Mouse (Mus musculus) c-Kit-positive CD71-positive TER-119-positive erythroid progenitor cells, embryonic 14.5 days (primary cell): ENCODE measurements around the gene Ltbp1.

Experiments used
- DNase-seq: peaks from one replicate; pipeline ENCODE4 v3.0.0-alpha.2; 2013; ENCODE audit warnings: low spot score

Ltbp1 gene

DNA sequence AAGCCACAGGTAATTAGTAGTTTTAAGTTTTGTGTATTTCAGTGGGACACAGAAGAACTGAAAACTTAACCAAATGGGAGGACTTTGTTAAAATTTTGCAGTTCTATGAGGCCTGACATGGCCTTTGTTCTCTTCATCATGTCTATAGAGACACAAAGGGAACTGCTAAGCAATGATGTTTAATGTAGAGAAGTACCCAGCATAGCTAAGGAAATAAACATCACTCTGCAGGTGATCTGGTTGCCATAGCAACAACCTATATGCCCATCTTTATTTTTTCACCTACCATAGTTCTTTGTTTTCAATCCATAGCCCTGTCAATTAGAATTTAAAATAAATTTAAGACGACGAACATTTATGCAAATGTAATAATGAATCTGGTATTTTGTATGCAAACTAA lies 233.3 kb downstream of the Ltbp1 start:
- DNase-seq = no peak

DNA sequence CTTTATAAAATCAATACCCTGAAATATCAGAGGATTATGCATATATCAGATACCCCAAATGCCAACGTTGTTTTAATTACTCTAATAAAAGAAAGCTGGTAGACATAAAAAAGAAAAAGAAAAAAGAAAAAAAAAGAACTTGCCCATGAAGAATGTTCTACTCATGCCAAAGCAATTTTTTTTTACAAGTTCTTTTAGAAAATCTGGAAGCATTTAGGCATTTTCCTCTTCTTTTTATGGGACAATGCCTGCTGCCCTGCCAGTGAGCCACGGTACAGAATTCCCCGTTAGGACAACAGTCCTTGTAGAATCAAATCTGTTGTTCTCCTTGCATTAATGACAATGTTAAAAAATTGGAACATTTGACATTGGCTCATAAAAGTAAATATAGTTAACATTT lies 234.2 kb downstream of the Ltbp1 start:
- no peak for DNase-seq

DNA sequence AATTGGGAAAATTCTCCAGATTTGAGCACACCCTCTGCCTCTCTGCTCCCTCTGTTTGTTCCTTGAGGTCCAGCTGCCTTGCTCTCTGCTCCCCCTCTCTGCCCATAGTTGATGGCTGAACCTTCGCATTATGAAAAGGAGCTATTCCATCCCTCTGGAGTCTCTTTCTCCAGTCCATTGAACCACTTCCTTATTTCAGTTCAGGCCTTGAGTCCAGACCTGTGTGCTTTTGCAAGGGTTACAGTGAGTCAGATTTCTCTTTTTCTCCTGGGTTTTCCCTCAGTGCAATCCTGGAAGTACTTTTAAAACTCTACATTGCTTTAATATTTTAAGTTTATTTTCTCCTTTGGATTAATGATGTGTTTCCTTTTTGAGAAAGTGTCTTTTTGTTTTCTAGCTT lies 236.7 kb downstream of the Ltbp1 start:
- no peak for DNase-seq

DNA sequence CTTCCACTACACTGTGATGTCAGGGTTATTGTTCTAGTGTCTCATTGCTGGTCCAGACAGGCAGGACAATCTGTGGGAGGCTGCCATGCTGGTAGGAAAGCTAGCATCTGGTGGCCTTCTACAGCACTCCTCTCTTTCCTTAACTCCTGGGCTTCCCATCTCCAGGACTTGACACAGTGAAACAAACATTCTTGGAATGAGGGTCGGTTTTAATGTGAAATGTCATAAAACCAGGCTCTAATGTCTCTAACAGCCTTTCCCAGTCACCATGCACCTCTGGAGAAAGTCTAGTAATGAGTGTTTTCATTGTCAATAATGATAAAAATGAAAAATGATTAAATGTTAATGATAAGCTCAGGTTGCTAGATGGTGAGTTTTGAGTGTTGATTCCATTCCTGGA lies 237.9 kb downstream of the Ltbp1 start:
- DNase-seq = no peak

DNA sequence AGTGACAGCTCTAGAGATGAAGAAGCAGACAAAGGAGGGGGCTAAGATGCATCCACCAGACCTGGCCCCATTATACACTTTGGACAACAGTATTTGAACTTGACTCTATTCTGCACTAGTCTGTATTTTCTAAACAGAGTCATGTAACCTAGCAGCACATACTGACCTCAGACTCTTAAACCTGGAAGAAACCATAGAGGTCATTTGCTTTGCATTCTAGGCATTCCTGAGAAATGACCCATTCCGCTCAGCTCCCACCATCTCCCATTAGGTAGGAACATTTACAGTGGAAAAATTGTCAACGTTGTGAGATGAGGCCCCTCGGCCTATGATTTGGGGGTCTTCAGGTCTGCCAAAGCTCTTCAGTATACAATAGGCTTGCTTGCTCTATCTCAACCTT lies 238.8 kb downstream of the Ltbp1 start:
- DNase-seq = no peak

DNA sequence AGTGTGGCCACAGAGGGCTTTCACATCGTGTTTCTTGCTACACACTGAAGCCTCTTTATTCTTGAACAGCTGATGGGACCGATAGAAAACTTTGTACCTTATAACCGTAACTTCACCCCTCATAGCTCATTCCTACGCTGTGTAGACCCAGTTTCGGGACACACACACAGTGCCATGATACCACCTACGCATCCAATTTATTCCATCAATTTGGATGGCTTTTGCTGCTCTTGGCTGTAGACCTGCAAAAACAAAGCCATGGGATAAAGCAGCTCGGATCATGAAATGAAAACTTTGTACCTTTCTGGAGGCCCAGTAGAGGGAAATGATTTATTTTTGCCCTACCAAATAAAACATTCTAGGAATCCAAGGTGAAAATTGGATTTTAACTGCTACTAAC lies 239.7 kb downstream of the Ltbp1 start:
- DNase-seq = no peak

DNA sequence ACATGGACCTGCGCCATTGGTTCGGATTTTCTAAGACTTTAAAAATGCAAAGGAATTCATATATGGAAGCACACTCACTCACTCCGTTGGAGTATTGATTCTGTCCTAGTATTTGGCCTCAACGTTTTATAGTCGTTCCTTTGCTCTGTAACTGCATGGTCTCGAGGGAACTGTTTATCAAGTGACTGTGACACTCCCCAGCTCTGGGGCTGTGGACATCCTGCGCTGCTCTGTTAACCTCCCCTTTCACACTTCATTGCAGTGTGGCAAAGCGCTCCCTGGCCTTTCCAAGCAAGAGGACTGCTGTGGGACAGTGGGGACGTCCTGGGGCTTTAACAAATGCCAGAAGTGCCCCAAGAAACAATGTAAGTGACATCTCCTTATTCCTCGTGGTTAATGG lies 243.3 kb downstream of the Ltbp1 start:
- DNase-seq = no peak

DNA sequence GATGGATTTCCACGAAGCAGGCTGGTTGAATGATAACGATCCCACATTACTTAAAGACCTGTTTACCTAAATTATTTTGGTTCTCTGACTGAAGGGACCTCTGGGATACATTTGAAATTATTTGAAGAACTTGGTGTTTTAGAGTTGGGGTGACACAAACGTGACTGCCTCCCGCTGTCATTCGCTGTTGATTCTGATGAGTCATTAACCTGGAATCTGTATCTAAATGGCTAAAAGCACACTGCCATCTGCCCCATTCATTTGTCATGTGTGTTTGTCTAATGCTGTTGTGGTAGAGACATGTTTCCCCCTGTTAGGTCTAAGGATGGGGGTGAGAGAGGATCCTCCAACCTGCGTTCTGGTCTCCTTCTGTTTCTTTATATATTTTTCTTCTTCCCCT lies 245.2 kb downstream of the Ltbp1 start:
- no peak for DNase-seq

DNA sequence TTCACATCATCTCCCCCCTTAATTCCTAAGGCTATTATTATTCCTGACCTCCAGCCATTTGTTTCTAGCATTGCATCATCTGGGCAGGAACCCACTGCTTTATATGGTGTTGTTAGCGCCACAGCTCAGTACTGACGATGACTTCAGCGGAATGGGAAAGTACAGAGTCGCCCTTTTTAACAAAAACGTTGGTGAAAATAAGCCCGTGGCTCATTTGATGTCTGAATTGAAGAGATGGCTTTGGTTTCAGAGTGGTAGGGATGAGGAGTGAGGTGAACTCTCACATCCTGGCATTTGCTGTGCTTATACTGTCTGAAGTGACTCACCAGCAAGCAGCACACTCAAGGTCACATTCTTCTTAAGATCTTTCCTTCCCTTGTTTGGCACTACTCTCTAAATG lies 245.7 kb downstream of the Ltbp1 start:
- no peak for DNase-seq

DNA sequence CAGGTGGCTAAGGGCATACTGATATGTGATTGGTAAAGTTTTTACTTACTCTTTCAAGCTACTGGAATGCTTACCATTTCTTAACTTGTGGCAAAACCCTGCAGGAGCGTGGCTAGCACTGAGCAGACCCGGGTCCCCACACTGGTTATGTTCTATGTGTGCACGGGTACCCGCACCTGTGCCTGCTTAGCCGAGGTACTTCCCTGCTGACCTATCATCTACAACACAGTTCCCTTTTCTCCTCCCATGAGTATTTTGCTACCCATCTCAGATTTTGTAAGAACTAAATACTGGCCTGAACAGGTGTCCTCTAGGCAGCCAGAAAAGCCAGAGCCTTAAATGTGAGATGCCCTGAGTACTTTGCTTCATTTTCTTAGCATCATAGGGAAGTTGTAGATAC lies 247.2 kb downstream of the Ltbp1 start:
- no peak for DNase-seq

DNA sequence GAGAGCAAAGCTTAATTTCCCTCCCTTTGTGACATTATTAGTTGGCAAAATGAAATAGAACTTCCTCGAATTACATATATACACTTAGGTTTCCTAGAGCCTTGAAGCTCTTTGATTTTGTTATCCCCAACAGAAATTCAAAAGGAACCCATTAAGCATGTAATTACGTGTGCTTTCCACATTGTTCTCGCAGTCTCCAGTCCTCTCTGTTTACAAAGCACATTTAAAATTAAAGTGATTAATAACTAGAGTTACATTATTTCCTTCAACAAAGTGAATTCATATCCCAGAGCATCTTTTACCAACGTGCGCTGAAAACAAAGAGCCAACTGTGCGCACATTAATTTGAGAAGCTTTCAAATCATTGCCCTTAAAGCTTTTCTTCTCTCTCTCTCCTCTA lies 249.5 kb downstream of the Ltbp1 start:
- no peak for DNase-seq

DNA sequence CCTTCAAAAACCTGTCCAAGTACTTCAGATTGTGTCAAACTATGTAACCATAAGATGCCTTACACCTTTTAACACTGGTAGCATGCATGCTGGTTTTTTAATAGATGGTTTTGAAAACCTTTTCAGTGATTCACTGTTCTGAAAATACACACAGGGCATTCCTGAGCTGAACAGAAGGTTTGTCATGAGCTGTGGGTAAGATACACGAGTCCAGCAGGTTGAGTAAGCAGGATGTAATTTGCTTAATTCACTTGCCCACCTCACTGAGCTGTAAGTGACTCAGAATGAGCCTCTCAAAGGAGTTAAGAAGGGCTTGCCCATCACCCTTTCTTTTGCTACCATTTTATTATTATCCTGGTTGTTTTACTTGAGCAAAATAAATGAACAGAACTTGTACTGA lies 250.6 kb downstream of the Ltbp1 start:
- DNase-seq = no peak

DNA sequence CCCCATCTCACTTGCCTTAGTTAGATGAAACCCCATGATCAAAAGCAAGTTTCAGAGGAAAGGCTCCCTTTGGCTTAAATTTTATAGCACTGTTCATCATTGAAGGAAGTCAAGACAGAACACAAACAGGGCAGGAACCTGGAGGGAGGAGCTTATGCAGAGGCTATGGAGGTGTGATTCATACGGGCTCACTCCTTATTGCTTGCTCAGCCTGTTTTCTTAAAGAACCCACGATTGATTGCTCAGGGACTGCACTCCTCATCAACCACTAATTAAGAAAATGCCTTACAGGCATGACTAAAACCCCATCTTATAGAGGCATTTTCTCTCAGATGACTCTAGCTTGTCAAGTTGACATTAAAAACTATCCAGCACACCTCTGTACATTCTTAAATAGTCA lies 253.1 kb downstream of the Ltbp1 start:
- DNase-seq = no peak

DNA sequence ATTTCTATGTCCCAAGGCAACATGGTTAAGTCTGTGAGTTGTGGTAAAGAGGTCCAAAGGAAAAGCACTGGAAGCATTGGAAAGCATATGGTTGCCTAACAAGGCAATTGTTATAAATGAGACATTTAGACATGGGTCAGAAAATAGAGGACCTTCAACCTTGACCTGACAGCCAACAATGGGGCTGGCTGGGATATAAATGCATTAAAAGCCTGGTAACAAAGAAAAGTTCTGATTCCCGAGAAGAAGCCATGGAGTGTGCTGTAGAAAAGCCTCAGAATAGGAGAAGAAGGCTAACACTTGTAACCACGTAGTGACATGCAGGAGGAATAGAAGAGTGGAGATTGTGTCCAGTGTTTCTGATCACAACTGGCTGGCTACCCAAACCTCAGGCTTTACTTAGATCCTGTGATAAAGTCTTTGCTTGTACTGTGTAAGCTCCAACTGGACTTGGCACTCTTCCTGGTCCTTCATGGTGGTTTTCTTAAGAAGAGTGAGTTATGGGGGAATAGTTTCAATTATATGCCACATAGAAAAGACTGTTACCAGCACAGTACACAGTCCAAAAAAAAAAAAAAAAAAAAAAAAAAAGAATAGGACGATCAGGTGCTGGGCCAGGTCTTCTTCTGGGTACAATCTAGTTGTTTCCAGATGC lies 258.1 kb downstream of the Ltbp1 start:
- DNase-seq = no peak

DNA sequence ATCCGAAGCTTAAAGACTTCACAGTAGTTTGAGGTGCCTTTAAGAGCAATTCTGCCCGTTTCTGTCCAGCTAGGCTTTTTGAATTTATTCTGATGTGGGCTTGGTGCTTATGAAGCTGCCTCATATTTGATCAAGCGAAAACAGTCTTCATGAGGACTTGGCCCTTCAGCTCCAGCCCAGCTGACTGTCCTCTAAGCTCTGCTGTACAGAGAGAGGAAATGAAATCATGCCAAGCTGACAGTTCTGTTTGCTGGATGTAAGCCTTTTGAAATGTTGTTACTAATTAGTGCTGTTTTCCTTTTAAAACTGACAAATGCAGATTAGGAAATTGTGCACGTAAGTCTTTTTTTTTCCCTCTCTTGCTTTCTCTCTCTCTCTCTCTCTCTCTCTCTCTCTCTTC lies 263.1 kb downstream of the Ltbp1 start:
- DNase-seq = no peak

DNA sequence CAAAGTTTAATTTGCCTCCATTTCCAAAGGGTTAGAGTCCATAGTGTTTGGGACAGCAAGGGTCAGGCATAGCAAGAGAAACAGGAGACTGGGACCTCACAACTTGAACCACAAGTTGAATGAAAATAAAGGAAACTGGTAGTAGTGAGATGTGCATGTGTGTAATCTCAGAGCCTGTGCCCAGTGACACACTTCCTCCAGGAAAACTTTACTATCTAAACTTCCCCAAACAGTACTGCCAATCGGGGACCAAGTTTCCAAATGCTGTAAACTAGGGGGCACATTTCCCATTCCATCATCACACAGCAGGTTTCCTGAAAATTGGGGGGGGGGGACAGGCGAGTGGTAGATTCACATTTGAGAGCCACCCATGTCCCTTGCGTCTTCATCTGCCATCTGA lies 267.1 kb downstream of the Ltbp1 start:
- DNase-seq = no peak

DNA sequence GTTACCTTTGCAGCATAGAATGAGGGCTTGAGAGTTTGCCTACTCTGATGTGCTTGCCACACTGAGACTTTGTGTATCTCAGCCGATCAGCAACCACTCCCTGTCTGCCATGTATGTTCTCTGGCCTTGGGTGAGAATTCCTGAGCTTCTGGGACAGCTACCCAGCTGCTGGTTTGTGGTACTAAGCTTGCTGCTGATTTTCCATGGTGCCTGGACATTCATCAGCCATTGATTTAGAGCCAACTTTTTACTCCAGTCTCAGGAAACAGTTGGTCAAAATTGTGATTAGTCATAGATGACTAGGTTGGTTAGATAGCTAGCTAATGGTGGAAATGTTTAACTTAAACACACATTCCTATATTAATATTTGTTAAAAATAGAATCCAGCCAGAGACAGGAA lies 267.9 kb downstream of the Ltbp1 start:
- no peak for DNase-seq

DNA sequence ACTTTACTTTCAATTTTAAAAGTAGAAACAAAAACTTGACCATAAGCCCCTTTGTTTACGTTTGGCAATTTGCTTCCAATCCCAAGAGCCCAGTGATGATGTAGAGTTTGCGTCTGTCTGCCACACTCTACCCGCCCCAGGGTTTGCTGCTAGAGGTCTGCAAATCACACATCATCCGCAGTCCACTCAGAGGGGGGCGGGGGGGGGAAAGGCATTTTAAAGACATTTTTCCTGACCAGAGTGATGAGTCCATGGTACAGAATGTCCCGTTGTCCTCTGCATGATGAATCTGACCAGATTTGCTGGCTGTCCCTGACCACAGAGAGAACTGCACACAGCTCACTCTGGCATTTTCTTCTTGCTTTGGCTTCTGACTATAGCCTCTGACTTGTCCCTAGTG lies 269.9 kb downstream of the Ltbp1 start:
- DNase-seq = no peak

DNA sequence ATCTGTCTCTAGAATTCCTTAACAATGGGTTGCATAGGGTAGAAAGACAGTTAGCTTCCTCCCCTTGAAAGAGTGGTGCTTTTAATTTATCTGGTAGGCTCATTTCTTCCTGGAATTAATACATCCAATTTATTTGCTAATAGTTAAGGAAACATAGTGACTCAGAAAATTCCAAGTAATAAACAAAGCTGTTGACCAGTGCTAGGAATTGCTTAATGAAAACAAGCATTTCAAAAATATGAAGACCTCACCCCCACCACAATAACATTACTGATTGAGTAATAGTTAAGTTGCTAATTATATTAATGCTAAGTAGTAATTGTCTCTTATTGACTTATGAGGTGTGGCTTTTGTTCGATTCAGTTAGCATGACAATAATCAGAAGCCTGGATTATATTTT lies 272.7 kb downstream of the Ltbp1 start:
- DNase-seq = no peak

DNA sequence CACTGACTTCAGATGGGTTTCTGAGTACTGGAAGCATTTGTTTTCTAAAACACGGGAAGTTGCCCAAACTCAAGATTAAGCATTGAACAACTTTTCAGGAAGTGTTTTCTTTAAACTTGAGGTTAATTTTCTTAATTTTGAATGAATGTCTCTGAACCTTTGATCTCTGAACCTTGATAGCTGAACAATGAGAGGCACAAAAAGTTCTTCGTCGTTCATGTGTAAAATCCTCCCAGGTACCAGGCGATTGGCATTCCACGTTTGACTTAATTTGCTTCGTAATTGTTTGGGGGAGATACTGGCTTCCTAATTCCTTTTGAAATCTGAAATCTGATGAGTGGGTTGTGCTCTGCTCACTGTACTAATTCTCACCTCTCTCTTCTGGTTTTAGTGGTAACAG lies 273.2 kb downstream of the Ltbp1 start:
- DNase-seq = no peak

DNA sequence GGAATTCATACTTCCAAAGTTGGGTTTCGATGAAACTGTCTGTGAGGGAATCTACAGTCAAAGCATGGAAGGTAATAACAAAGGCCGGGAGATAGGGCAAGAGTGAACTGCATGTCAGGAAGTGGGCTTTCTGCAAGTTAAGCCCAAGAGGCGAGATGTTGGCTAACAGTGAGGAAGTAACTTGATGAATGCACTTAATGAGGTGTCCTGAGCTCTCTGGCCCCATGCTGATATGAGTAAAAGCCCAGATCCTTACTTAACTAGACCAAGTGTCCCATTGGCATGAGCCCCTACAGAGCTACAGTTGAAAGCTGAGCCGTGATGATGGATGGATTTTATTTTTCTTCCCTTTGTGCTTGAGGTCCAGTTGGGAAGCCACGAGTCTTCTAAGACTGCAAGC lies 276.0 kb downstream of the Ltbp1 start:
- DNase-seq = no peak

DNA sequence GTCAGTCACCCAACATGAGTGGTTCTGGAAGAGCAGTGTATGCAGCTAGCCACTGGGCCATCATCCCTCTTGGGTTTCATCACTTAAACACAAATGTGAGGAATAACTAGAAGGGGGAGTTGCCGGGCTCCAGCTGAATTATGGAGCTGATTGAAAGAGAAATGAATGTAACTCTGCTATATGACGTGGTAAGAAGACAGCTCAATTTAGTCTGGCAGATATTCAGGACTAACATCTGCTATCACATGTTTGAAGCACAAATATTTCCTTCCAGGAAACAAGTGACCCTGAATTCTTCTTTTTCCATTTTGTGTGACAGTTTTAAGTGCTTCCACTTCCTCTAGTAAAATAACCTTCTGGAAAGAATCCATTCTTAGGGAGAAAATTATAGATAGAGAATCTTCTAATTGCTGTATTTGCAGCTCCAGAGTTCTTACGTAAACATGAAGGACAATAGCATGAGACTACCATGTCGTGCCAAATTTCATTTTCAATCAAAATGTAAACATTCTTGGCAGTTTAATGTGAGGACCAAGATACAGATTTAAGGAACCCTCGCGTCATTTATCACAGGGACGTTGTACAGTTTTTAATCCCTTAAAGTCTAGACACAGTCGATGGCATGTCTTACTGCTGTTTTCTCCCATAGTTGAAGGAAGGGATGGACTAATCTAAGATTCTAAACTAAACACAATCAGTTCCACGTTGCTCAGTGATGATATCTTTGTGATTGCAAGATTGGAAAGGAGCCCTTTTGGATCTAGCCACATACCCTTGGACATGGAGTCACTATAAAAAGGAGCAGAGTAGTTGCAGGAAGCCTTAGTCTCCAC lies 279.7 kb downstream of the Ltbp1 start:
- no peak for DNase-seq

DNA sequence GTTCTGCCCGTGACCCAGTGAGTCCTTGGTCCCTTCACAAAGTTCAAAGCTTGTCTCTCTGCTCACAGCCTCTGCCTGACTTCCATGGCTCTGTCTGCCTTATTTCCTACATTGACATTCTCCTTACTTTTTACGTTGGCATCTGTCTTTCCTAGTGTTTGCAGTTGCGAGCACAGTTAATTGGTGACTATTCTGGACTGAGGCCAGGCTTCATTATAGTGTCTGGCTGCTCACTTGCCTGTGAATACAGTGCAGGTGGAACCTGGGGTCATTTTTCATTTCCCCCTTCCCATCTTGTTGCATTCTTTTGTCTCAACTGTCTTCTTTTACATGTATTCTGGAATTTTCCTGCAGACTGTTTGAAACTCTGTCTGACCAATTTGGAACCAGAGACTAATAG lies 287.6 kb downstream of the Ltbp1 start:
- DNase-seq = no peak

DNA sequence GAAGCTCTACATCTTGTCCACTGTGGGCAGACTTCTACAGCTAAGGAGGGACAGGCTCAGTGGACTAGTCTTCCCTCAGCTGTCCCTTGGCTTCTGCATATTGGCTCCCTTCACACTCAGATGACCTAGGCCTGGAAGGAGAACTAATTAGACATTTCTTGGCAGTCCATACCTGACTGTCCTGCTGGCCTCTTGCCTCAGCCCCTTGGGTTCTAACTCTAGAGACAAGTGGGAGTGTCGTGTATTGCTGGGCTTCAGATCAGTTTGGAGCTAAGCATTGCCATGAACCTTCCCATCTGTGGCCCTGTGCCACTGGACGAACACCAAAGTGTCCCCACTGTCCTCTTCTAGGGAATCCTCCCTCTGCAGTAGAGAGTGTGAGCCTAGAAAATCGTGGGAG lies 288.4 kb downstream of the Ltbp1 start:
- no peak for DNase-seq
